Mouse (Mus musculus) c-Kit-negative CD71-positive TER-119-positive erythroid progenitor cells, embryonic 14.5 days (primary cell): ENCODE results near the gene Gpr182.
"Not testable (repeated sequence)": the region's sequence is repeated elsewhere in the genome, so short reads cannot be mapped to it uniquely, and the experiment has no call there.

Experiments
- DNase-seq: peaks from one replicate; pipeline ENCODE4 v3.0.0-alpha.2; 2013; ENCODE audit warnings: low read depth, low spot score

Gpr182 gene

DNA sequence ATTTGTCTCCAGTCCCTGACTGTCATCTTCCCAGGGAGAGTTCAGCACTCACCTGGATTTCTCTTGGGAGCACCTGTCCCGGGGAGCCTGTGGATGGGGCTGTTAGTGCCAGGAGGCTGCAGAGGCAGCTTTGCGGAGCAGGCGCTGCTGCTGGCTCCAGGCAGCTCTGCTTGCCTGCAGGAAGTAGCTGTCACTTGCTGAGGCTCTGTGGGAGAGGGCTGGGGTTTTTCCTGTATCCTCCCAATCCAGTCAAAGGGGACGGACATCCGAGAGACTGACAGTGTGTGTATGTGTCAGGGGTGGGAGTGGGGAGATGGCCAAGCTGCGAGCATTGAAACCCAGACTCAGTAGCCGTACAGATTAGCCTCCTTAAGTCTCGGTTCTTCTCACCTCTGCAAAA is at the start of gene Gpr182:
Gpr182 (minus strand) TSS at position 185 of the 400 bp plus-strand sequence.
- no peak for DNase-seq

DNA sequence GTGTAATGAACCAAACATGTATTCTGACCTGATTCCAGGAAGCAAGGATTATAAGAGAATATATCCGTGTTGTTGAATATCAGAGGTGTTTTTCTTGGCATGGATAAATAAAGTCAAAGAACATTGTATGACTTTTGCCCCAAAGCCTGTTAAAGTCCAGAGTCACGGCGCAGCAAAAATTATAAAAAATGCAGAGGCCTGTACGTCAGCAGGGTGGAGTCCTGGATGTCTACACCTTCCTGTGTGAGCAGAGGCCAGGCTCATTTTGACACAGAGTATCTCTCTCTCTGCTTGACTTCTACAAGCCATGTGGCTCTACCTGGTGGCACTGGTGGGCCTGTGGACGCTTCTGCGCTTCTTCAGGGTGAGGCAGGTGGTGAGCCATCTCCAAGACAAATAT is 49.4 kb upstream of the Gpr182 start, which contains the start of gene Rdh16:
Rdh16 (plus strand) TSS at position 262 of the 400 bp plus-strand sequence.
- DNase-seq = no peak

DNA sequence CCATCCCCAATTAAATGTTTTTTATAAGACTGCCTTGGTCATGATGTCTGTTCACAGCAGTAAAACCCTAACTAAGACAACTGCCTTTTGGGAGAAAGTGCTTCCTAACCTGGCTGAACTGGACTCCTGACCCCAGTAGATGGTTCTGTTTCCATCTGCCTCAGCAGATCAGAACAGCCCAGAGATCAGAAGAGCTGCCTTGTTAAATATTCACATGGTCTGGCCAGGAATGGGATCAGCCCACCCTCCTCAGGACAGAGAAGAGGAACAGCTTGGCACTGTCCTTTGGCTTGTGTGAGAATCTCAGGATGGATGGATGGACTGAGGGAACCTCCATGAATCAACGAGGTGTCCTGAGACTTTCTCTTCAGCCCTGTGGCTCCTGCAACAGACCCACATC is 47.8 kb upstream of the Gpr182 start:
- DNase-seq = no peak

DNA sequence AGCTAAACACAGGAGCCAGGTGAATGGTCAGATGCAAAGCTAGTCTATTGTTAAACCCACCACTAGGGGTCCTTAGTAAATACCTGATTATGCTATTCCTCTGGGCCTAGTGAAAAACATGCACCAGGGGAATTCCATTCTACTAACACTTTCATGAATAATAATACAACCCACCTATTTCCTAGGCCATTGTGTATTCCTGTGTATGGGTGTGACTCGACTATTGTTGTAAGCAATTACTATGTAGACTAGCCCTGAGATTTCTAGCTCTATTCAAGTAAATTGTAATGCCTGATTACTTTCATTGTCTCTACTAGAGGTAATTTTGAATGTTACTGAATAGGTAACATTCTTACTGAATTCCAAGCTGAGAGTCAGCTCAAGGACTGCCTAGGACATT is 33.9 kb upstream of the Gpr182 start:
- not testable (repeated sequence) for DNase-seq

DNA sequence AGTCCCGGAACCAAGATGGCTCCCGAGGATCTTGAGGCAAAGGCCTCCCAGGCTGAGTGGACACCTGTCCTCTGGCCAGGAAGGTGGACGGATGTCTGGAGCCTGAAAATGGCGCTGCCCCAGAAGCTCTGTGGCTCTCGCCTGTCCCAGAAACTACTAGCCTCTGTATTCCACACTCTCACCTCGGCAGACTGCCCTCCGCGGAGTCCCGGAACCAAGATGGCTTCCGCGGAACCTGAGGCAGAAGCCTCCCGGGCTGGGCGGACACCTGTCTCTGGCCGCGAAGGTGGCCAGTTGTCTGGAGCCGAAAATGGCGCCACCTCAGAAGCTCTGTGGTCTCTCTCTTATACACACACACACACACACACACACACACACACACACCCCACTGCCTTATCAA is 30.8 kb upstream of the Gpr182 start:
- not testable (repeated sequence) for DNase-seq

DNA sequence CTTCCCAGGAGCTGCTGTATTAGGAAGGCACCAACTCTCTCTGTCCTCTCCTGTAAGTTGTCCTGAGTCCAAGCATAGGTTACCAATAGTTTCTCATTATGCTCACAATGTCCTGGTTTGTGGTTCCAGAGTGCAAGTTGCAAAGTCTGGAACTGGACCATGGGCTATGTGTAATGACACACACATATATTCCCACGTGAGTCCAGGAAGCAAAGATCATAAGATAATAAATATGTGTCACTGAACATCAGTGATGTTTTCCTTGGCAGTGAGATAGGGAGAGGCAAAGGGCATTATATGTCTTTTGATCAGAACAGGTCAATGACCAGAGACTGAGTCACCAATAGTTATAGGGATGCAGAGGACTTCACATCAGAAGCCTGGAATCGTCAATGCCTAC is 24.5 kb upstream of the Gpr182 start, which contains the start of gene Rdh9:
Rdh9 (plus strand) TSS at position 376 of the 400 bp plus-strand sequence.
- DNase-seq = no peak

DNA sequence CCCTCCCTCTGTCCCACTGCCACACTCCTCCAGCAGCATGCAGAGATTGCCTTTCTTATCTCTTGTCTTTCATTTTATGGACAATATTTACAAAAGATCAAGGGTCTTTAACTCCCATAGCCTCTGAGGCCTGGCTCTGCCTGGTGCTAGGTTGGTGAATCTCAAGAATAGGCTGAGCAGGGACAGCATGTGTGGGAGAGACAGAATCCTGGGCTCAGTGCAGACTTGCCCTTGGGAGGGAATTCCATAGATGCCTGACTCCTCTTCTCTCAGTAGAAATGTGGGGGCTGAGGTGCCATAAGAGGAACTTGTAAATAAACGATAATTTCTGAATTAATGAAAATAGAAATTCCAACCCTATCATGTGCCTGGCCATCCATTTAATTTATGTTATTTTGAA is 15.0 kb upstream of the Gpr182 start:
- DNase-seq = no peak

DNA sequence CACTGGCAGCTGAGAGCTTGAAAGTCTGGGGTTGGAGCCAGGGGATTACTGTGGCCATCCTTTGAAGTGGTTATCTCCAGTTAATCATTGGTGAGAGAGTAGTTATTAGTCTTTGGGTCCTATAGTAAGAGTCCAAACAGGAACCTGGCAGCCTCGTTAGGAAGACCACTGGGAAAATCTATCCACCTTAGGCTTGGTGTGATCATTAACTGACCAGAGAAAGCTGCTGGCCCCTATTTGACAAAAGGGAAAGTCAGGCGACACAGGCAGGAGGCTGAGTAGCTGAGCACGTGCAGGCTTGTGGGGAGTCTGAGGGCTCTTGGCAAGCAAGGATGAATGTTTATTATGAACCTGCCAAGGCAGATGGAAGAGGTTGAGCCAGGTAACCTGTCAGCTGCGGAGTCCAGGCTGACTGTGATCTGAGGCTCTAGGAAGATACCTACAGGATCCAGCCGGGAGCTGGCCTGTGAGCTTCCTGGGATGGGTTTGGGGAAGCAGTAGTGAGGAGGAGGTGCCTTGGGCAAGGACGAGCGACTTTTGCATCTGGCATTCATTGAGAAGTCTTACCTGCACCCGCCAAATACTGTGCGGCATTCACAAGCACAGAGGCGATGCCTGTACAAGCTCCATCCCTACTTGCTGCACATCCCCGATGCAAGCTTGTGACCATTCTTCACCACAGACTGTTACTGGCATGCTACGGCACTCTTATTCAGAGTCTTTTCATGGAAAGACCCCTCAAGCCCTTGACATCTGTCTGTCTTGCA is 12.6 kb upstream of the Gpr182 start:
- no peak for DNase-seq

DNA sequence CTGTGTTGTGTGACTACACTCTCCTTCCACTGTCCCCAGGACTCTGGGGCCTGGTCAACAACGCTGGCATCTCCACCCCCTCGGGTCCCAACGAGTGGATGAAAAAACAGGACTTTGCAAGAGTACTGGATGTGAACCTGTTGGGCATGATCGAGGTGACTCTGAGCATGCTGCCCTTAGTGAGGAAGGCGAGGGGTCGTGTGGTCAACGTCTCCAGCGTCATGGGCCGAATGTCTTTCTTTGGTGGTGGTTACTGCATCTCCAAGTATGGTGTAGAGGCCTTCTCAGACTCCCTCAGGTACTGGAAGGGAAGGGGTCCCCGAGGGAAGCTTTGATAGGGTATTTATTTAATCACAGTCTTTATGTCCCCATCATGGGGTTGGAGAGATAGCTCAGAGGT is 11.4 kb upstream of the Gpr182 start:
- not testable (repeated sequence) for DNase-seq

DNA sequence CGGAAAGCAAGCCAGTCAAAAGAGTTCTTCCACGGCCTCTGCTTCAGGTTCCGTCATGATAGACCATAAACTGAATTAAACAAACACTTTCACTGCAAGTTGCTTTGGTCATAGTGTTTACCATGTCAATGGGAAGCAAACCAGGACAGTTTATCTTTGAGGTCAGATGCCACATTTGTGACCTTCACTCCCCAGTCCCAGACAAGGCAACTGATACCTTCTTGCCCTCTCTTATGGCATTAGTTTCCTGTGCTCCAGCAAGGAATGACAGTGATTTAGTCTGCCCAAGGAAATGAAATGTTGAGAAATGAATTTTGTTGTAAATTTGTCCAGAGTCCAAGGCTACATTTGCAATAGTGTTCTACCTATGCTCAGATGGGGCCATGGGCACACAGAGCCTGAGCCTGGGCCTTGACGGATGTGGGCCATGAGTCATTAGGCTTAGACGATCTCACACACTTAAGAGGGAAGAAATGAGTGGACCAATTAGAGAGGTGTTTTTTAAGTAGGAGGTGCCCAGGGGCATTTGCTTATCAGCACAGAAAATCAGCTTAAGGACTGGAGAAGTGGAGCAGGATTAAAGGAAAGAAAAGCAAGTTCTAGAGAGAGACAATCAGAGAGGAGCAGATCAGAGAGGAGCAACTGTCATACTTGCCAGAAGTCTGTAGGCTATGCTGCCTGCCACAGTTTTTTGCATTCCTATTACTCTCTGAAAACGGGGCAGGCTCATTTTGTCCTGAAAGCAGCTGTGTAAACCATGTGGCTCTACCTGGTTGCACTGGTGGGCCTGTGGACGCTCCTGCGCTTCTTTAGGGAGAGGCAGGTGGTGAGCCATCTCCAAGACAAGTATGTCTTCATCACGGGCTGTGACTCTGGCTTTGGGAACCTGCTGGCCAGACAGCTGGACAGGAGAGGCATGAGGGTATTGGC is 7.9 kb upstream of the Gpr182 start, which contains the start of the genes Rdh1 and Rdh16f1:
Rdh1 (plus strand) TSS at position 541 of the 930 bp plus-strand sequence.
Rdh16f1 (plus strand) TSS at position 607 of the 930 bp plus-strand sequence.
- DNase-seq = no peak

DNA sequence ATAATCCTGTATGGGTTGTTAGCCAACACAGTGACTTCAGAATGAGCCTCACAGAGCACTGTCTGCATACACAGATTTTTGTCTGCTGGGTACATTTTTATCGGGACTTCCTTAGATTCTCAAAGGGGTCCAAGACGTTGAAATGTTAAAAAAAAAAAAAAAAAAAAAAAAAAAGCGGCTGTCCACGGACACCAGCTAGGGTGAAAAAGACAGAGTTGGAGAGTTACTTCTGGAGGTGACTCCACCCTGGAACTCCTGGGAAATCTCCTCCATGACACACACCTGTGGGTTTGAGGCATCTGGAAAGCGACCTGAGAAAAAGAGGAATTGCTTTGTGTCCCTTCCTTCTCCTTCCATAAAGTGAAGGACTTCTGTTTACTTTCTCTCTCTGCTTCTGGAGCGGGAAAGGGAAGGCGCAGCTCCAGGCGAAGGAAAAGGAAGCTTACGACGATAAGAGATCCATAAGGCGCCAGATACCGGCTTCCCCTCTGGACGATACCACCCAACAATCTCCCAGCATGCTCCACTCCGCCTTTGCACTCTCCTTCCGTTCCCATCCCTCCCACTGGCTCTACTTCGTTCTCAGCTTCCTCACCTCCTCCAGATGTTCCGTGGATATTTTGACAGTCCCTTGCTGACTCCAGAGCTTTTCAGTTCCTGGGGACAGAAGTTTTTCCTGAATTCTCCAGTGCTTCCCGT is 4.4 kb upstream of the Gpr182 start:
- no peak for DNase-seq

DNA sequence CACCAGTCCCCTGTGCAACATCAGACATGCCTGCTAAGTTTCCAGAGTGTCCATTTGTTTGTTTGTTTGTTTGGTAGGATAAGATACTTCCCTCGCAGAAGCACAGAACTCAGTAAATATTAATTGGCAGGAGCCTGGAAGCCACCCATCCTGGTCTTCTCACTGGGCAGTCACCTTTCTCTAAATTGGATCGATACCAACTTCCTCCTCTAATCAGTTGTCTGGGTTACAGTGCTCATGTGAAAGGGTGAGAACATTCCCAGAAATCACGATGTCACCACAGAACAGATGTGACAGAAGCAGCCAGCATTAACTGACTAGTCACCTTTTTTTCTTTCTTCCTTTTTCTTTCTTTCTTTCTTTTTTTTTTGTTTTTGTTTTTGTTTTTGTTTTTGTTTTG is 3.7 kb upstream of the Gpr182 start:
- no peak for DNase-seq

DNA sequence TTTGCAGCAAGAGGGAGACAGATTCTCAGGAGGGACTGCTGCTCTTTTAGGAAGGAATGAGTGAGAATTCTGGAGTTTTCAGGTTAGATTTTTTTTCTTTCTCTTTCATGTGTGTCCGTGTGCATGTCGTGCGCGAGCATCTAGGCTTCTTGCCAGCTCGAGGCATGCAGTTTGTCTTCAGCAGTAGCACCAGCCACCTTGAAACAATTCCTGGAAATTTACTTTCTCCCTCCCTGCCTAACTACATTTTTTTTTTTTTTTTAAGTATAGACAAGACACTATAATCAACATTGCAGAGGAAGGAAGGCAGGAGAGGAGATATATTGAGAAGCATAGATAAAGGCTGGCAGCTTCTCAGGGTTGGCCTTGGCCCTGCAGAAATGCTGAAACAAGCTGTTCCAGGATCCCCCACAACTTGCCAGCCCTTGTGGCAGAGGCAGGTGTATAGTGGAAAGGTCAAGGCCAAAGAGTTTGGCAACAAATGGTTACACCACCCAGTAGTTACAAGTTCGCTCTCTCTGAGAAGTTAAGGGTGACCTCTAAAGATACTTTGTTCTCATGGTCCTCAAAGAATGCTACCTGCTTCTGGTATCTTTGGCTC is 3.1 kb upstream of the Gpr182 start:
- DNase-seq = no peak

DNA sequence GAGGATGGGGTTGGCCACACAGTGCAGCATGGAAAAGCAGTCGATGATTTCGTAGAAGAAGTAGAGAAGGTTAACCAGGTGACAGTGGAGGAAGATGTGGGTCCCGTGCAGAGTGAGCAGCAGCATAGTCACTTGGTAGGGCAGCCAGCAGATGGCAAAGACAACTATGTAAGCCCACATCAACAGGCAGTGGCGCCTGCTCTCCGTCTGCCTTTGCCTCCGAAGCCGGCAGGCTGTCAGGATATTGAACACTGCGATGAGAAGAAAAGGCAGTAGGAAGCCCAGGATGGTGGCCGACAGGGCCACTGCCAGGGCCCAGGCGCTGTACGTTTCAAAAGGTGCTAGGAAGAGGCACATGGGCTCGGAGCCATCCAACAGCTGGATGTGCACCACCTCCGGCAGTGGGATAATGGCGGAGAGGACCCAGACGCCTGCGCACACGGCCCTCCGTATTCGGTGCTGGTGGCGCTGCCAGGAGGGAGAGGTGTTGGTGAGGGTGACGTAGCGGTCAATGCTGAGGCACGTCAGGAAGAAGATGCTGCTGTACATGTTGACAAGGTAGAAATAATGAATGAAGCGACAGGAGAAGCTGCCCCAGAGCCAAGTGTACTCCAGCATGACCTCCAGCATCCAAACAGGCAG is 1.3 kb downstream of the Gpr182 start:
- no peak for DNase-seq

DNA sequence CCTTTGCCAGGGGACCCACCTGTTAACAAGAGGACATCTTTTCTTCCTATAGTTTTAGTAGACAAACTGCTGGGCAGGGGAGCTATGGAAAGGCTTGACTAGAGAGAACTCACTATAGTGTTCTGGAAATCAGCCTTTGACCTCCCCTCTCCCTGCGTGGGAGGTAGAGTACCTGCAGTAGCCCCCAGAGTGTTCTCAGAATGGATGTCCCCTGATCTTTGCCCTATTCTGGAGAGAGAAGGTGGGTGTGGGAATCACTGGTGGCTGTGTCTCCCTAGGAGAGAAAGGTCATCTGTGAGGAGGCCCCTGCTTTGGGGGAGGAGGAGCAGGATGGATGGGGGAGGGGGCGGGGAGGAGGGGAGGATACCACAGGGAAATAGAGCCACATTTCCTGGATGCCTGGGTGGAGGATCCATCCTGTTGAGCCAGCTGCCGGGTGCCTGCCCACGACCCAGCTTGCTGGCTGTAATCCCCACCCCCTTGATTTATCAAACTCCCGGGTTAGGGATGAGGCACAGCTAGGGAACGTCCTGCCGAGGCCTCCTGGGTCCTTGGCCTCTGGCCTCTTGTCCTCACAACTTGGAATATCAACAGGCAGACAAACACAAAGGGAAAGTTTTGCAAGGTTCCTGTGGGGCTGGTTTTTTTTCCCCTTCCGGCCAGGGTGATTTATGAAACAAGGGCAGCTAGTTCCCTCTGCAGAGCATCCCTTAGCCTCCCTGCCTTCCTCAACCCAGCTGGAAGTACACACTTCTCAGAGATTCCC is 2.5 kb downstream of the Gpr182 start:
- no peak for DNase-seq

DNA sequence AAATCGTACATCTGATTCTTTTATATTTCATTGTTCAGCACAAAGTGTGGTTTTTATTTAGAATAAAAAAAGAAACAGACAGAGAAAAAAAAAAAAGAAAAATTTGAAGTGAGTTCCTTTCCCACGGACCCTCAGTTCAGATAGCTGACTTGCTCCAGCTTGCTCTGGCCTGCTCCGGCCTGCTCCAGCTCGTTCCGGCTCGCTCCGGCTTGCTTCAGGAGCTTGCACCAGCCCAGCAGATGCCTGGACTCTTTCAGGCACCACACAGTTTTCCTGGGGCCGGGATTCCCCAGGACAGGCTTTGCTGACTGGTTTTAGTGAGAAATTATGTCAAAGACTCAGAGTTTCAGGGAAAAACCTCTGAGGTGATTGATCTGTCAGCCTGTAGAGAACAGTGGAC is 4.3 kb downstream of the Gpr182 start:
- no peak for DNase-seq

DNA sequence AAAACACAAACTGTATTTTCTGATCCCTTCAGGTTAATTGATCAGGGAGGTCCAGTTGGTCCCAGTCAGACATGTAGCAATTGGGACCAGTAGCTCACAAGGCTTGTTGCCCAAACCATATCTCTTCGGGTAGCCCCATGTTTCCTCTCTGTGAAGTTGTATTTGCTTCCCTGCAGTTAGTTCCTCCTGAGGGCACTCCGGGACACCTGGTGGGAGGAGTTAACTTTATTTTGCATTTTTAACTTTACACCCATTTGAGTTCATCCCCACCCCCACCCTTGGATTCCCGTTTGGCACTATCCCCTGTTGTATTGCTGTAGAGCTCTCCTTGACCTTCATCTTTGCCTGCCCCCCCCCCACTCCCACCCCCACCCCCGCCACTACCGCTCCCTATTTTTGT is 5.6 kb downstream of the Gpr182 start:
- DNase-seq = no peak

DNA sequence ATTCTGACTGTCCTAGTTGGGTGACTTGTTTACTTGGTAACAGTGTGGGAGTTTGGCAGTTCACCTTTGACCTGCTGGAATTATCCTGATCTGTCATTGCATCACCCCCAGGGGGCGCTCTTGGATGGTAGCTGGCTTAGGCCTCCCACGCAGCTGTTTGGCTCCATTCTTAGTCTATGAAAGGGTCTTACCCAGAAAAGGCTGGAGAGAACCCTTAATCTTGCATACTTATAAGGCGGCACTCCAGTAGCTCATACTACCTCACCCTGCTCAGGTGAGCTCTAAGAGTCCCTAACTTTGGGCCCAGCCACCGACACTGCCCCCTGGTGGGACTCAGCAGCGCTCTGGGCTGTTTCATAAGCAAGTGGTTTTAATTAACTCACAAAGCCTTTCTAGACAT is 6.9 kb downstream of the Gpr182 start:
- no peak for DNase-seq

DNA sequence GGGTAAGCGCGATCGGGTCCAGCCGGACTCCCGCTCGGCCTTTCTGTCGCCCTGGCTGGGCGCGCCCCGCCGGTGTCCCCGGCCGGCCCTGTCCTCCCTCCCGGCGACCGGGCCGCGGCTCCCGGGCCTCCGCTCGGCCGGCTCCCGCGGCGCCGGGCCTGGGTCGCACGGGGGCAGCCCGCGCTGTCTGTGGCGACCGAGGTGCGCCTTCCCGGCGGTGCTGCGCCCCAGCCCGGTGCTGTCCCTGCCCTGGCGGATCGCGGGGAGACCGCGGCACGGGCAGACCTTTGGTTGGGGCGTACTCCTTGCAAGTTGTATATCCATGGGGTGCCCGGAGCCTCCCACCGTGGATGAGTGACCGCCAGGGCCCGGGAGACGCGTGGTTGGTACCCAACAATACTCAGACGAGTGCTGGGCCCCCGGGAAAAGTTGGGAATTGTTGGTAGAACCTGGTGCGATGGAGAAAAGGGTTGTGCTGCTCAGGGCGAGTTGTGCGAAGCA is 11.8 kb downstream of the Gpr182 start:
- DNase-seq = no peak

DNA sequence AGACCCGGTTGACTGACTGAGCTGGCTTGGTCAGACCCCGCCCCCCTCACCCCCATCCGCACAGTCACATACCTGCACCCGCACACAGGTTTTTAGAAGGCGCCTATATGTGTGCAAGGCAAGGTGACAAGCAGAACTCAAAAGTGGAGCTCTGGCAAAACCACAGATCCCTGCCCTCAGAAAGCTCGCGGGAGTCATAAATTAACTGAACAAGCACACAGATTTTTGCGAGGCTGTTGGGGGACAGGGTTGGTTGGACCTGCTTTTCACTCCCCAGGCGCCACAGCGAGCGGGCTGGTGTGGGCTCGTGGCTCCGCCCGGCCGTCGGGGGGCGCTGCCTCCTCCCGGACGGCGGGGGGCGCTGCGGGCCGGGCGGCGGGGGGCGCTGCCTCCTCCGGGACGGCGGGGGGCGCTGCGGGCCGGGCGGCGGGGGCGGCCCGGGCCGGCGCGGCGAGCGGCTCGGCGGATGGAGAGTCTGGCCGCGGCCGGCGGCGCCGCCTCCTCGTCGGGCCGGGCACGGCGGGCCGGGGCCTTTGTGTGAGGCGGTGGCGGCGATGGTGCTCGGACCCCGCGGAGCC is 12.4 kb downstream of the Gpr182 start, which contains the start of gene Zbtb39:
Zbtb39 (plus strand) TSS at position 456 of the 578 bp plus-strand sequence.
- DNase-seq = no peak
